ENCODE assay signal across 24 mouse cellular contexts in genomic region chr19:20397092-20397491, GRCm38 (mm10). TPM values are rescaled to one million over a fixed set of nuclear protein-coding genes. Genes with fewer than 3 reads are reported as not detected.
A peak's percentile ranks its signal among the peaks of the same experiment; 100 is the strongest.
DNase-seq lines count a peak whose midpoint lies in the region; ATAC-seq lines count a peak whose summit lies in the region.
"Had no signal": no experiment of that assay in that cellular context is flagged by ENCODE, and none has a peak within 500 bp of the region (broad histone marks: within the 10 kb centered on the region; RNA-seq: fewer than 3 reads in every experiment).

No protein-coding gene starts in this region.

- H3K27me3 ChIP-seq in splenic B cell, adult 2 months (ENCODE audit: control insufficient read depth, insufficient read depth, low read length, poor library complexity, severe bottlenecking), result no peaks in the 10 kb centered on the region
- H3K27me3 ChIP-seq: CH12.LX; embryonic facial prominence, embryonic 12.5 days; forebrain, embryonic 13.5 days; forebrain, embryonic 15.5 days; Patski had no signal

- H3K36me3 ChIP-seq in splenic B cell, adult 2 months (ENCODE audit: control insufficient read depth, insufficient read depth, low read length, poor library complexity, severe bottlenecking), result no peaks in the 10 kb centered on the region
- H3K36me3 ChIP-seq: embryonic facial prominence, embryonic 10.5 days; embryonic facial prominence, embryonic 12.5 days; forebrain, embryonic 15.5 days; G1E had no signal

- peak; percentile 69 for ATAC-seq in granulocyte monocyte progenitor cell, adult 5-6 weeks (replicated peaks; ENCODE audit: poor library complexity, severe bottlenecking)
- peak; percentile 52 for ATAC-seq in megakaryocyte, adult 5-6 weeks (ENCODE audit: poor library complexity, severe bottlenecking)
- ATAC-seq: activated CD4-positive, CD25-positive, alpha-beta regulatory T cell, adult 4 months; CD4-positive, CD25-positive, alpha-beta regulatory T cell, adult 4 months; forebrain, embryonic 13.5 days; forebrain, embryonic 15.5 days; forebrain, postnatal 0 days; Patski had no signal

- peak; percentile 28 for DNase-seq in splenic B cell, adult 2 months (ENCODE audit: low read depth, low spot score)
- DNase-seq in cerebellum, postnatal 14 days, result no peak
- DNase-seq in testis, postnatal 10 days (ENCODE audit: low spot score), result no peak
- DNase-seq: adrenal gland, adult 2 months; adrenal gland, postnatal 10 days; adrenal gland, postnatal 25 days; B cell, adult 2 months; cerebellum, adult 11 months; cerebellum, adult 18-20 months; cerebellum, adult 8-10 months; cerebellum, adult 9-11 months; cerebellum, postnatal 25 days; forebrain, postnatal 0 days had no signal

RNA-seq across cellular contexts. Expression of gene Anxa1, which starts 6.3 kb away (rescaled TPM):
- total RNA-seq in granulocyte monocyte progenitor cell, adult 5-6 weeks (2014; fragmentation: Nextera tagmentation), result 195 and 239 TPM in 2 replicates
- total RNA-seq in granulocyte monocyte progenitor cell, adult 5-6 weeks (2017), result 534 and 546 TPM in 2 replicates
- 1,533 and 1,715 TPM in 2 replicates for total RNA-seq in megakaryocyte, adult 5-6 weeks (2015)
- total RNA-seq in megakaryocyte, adult 5-6 weeks (2017), result 1,919 and 2,040 TPM in 2 replicates
